Mouse (Mus musculus): ENCODE results near the gene Adamts3. TPM values are rescaled to one million over a fixed set of nuclear protein-coding genes. Genes with fewer than 3 reads are reported as not detected.

Adamts3 gene
- polyA plus RNA-seq, 1 experiment from 2014 or later, result 2.5 TPM

DNA sequence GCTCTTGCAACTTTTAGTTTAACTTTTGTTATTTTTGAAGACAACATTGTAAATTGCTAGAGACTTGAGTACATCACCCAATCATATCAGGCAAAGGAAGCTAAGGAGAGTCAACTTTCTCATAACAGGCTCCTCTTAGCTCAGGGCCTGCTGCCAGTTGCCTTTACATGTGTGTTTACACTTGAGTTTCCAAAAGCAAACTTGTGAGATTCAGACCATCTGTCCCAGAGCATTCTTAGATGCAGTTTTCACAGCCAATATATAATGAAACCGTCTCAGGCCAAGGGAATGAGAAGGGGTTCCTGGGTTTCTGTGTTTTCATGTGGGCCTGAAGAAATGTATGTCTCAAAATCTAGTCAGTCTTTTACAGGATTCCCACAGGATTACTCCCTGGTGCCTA is 251.5 kb downstream of the Adamts3 start:
- H3K27me3 ChIP-seq, result no peaks in the 10 kb centered on the region
- ATAC-seq (replicated peaks; ENCODE audit: insufficient number of reproducible peaks, insufficient read depth, low FRiP score, low read depth), result no peak
- 61% methylated on average over 1 of the region's 1 CpGs for WGBS
- H3K4me3 ChIP-seq, result no peak overlapping the region
- H3K9ac ChIP-seq, result no peak overlapping the region
- no peaks in the 10 kb centered on the region for H3K36me3 ChIP-seq
- no peaks in the 10 kb centered on the region for H3K9me3 ChIP-seq (replicated peaks)
- H3K27ac ChIP-seq, result no peak overlapping the region
- H3K4me2 ChIP-seq, result no peak overlapping the region
- no peaks in the 10 kb centered on the region for H3K4me1 ChIP-seq (replicated peaks)

Measured in heart, embryonic 15.5 days (tissue).